ENCODE assay signal across 8 mouse cellular contexts in genomic region chr16:30193294-30194261, GRCm38 (mm10).
DNase-seq lines count a peak whose midpoint lies in the region; ATAC-seq and TF ChIP-seq lines count a peak whose summit lies in the region.

No protein-coding gene starts in this region.

- ATAC-seq in heart, embryonic 13.5 days (ENCODE audit: extremely low read depth, insufficient number of reproducible peaks, low FRiP score, low TSS enrichment): no peak; the same call in 1 of the 2 replicates
- ATAC-seq in liver, postnatal 0 days: no peak

- peaks cover 50% of the 10 kb centered on the region for H3K4me1 ChIP-seq in heart, embryonic 13.5 days
- peaks cover 6% of the 10 kb centered on the region; the same call in 1 of the 2 replicates for H3K4me1 ChIP-seq in liver, postnatal 0 days (ENCODE audit: insufficient read depth)

- DNase-seq in layer of hippocampus, postnatal 36 days: peak; percentile 45 to 47
- DNase-seq in layer of hippocampus, postnatal 25 days (ENCODE audit: extremely low spot score in 1 of 2, low spot score in 1 of 2): no peak
- peak; percentile 41 for DNase-seq in cerebellum, adult 8-10 months
- DNase-seq in kidney, postnatal 10 days: peak; percentile 80
- DNase-seq in ovary, adult 18-20 months (ENCODE audit: low spot score): peak; percentile 69
- no peak for DNase-seq in thymus, postnatal 10 days (ENCODE audit: low spot score in 2 of 2)
- no peak for DNase-seq in liver, postnatal 0 days

- WGBS in heart, embryonic 13.5 days: 40% methylated on average over 8 of the region's 8 CpGs
- 71% methylated on average over 8 of the region's 8 CpGs for WGBS in liver, postnatal 0 days (ENCODE audit: insufficient replicate concordance)

- no peak overlapping the region for H3K4me3 ChIP-seq in heart, embryonic 13.5 days
- H3K4me3 ChIP-seq in liver, postnatal 0 days (ENCODE audit: low read depth, low read length): no peak overlapping the region

- H3K27ac ChIP-seq in heart, embryonic 13.5 days (replicated peaks): peak overlapping the region; percentile 41; the same call in 1 of the 2 replicates
- no peak overlapping the region for H3K27ac ChIP-seq in liver, postnatal 0 days (ENCODE audit: low read depth)

- H3K9me3 ChIP-seq in heart, embryonic 13.5 days: no peaks in the 10 kb centered on the region
- H3K9me3 ChIP-seq in liver, postnatal 0 days (ENCODE audit: low read length): no peaks in the 10 kb centered on the region

- no peak overlapping the region for H3K4me2 ChIP-seq in heart, embryonic 13.5 days
- no peak overlapping the region for H3K4me2 ChIP-seq in liver, postnatal 0 days (ENCODE audit: low read depth, low read length)

- TF ChIP-seq EP300 in liver, postnatal 0 days (IDR thresholded peaks at IDR 0.05; ENCODE audit: low read depth): no peak

- no peak overlapping the region for H3K9ac ChIP-seq in heart, embryonic 13.5 days
- H3K9ac ChIP-seq in liver, postnatal 0 days (replicated peaks): no peak overlapping the region

- no peaks in the 10 kb centered on the region for H3K36me3 ChIP-seq in heart, embryonic 13.5 days
- H3K36me3 ChIP-seq in liver, postnatal 0 days (replicated peaks; ENCODE audit: insufficient read depth, low read length): no peaks in the 10 kb centered on the region

- peaks cover 52% of the 10 kb centered on the region for H3K27me3 ChIP-seq in heart, embryonic 13.5 days (replicated peaks)
- H3K27me3 ChIP-seq in liver, postnatal 0 days (ENCODE audit: insufficient read depth, low read length): no peaks in the 10 kb centered on the region

- TF ChIP-seq CTCF in liver, postnatal 0 days (IDR thresholded peaks at IDR 0.05; ENCODE audit: low read depth): no peak

Comparison
In these comparisons a context has a peak if more than half of its experiments do, and no peak if none do; other contexts are left out.
1. DNase-seq: peak in layer of hippocampus, postnatal 36 days (2 of 2), cerebellum, adult 8-10 months (single experiment), kidney, postnatal 10 days (single experiment) and ovary, adult 18-20 months (single experiment); none in layer of hippocampus, postnatal 25 days (0 of 2), thymus, postnatal 10 days (0 of 2) and liver, postnatal 0 days (single experiment).